Mouse (Mus musculus) kidney, postnatal 36 days (tissue): ENCODE measurements around the gene Frk.
"Not testable (repeated sequence)": the region's sequence is repeated elsewhere in the genome, so short reads cannot be mapped to it uniquely, and the experiment has no call there.

Source experiments
- DNase-seq, 2 experiments: peaks; one replicate each; pipeline ENCODE4 v3.0.0; 2021 to 2022; ENCODE audit warnings: mixed read lengths in 2 of 2

Frk gene

DNA sequence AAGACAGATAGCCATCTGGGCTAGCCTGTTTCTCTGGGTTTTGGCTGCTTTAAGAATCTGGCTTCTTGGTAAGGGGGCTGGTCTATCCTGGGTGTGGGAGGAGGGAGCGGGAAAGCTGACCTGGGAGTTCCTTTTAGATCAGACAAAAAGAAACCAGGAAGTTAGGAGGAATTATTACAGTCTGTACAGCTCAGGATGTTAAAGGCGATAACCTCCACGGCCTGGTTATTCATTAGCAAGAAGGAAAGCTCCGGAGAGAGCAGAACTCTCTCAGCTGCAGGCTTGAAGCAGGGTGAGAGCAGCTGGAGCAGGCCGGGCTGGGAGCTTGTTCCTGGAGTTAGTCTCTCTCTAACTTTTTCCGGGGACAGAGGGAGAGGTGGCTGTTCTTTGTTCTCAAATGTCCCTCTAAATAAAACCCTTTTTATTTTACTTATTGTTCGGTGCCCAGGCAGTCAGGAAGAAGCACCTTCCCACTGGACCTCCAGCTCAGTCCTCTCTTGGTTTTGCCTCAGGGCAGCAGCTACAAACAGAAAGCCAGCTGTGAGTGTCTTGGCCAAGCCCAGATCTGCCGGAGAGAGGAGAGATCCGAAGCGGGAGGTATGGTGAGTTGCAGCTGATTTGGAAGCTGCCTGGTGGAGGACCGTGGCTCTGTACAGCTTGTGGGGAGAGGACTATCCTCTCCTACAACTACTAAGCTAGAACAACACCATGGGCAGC, at the start of gene Frk:
Frk (plus strand) TSS at position 103 of the 717 bp plus-strand sequence.
- peak; percentile 69 to 80 for DNase-seq

GRCm38 (mm10) chr10:34434191-34434590, 49.0 kb upstream of the Frk start:
- not testable (repeated sequence) for DNase-seq

- no peak for DNase-seq
Observed at GRCm38 (mm10) chr10:34449469-34449868, 33.7 kb upstream of the Frk start.

- DNase-seq: peak; percentile 7 to 34
Observed at GRCm38 (mm10) chr10:34461451-34461850, 21.7 kb upstream of the Frk start.

DNA sequence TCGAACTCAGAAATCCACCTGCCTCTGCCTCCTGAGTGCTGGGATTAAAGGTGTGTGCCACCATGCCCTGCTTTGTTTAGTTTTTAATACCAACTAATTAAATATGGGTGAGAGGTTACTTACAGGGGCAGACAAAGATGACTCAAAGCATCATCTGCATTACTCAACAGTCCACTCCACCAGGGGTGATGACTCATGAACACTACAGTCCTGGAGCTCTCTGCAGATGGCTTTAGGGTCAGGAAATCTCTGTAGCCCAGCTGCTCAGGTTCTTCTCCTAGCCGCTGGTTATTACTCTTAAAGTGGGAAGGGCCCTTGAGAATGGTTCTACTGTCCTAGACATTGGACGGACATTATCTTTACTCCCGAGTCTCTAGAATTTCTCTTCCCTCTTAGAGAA, 18.9 kb upstream of the Frk start:
- DNase-seq: no peak

- DNase-seq: no peak
Observed at GRCm38 (mm10) chr10:34469037-34469436, 14.2 kb upstream of the Frk start.

GRCm38 (mm10) chr10:34479942-34480455, 3.2 kb upstream of the Frk start:
- DNase-seq: peak in 1 of 2 experiments; percentile 3

DNA sequence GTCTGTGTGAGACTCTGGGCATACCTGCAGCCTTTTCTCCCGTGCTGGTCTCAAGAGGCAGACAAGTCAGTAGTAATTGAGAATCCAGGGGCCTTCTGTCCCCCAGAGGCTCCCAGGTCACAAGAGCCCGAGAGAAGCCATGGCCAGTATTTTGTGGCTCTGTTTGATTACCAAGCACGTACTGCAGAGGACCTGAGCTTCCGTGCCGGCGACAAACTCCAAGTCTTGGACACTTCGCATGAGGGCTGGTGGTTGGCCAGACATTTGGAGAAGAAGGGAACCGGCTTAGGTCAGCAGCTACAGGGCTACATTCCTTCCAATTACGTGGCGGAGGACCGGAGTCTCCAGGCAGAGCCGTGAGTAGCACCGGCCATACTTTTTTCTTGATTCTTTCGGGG, 814 bp downstream of the Frk start:
- DNase-seq: peak; percentile 53 to 65

DNA sequence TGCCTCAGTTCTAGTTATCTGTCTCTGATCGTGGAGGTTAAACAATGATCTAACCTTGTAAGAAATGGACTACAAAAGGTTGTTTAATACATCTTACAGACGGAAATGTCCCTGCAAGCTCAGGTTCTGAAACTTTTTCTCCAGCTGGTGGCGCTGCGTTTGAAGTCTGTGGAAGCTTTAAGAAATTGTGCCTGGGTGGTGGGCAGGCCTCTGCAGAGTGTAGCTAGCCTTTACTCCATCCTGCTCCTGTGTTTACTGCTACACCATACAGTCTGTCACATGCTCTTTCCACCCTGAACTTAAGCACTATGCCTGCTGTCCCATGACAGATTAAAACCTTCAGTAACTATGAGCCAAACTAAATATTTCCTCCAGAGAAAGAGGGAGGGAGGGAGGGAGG, 1.9 kb downstream of the Frk start:
- DNase-seq: peak; percentile 51 to 77

GRCm38 (mm10) chr10:34507807-34508206, 24.6 kb downstream of the Frk start:
- DNase-seq: no peak

DNA sequence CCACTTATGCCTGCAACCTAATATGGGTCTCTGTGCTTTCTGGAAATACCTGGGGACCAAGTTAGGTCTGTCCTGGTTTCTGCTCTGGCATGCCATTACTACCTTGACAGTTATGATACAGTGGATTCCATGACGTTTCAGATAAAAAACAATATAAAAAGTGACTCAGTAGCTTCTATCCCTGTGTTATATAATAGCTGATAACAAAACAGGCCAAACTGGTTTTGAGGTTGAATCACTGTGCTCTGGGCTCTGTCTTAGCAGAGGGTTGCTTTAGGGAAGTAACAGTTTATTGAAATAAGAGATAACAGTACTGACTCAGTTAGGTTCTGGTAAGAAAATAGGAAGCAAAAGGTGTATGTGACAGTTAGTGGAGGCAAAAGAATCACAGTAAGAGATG, 25.4 kb downstream of the Frk start:
- no peak for DNase-seq

- no peak for DNase-seq
Observed at GRCm38 (mm10) chr10:34509256-34509655, 26.1 kb downstream of the Frk start.

- DNase-seq: peak; percentile 5 to 8
Observed at GRCm38 (mm10) chr10:34511192-34511591, 28.0 kb downstream of the Frk start.

DNA sequence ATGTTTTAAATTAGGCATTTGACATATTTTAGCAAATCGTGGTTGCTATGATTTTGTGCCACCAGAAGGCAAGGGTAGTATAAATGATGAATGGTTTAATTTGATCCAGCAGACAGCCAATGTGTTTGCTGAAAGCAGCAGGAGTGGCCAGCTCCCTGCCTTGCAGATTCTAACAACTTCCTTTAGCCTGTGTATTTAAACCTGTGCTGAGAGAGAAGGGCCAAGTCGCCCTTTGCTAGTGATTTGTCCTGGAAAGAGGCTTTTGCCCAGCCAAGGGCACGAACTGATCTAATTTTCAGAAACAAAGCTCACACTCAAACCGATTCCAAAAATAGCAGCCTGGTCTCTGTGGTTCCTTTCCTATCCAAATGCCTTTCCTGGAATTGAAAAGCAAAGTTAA, 29.4 kb downstream of the Frk start:
- peak; percentile 11 to 14 for DNase-seq

GRCm38 (mm10) chr10:34525598-34525997, 42.4 kb downstream of the Frk start:
- DNase-seq: no peak

DNA sequence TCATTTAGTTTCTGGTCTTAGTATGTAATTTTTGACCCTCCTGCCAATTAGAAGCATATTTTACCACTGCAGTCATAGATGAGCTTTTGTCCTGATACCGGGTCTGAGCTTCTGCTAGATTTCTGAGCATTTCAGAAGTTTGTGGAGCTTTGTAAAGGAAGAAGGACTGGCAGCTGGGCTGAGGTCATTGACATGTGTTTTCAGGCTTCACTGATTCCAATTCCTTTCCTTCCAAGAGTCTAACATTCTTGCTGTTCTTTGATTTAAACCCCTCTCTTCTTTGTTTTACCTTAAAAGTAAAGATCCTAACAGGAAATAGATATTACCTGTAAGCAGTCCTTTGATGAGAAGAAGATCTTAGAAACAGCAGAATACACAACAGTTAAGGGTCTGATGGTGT, 48.6 kb downstream of the Frk start:
- DNase-seq: peak; percentile 6 to 11

DNA sequence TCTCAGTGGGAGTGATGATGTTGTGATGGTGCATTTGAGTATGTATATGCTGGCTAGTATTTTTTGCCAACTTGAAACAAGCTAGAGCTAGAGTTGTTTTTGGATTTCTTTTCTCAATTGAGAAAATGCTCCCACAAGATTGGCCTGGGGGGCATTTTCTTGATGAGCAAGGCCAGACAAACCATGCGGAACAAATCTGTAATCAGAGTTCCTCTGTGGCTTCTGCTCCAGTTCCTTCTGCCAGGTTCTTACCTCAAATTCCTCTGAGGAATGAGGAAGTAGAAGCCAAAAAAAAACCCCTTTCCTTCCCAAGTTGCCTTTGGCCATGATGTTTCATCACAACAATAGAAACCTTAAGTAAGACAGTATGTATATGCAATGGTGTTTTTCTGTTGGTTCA, 49.3 kb downstream of the Frk start:
- peak; percentile 18 to 21 for DNase-seq

DNA sequence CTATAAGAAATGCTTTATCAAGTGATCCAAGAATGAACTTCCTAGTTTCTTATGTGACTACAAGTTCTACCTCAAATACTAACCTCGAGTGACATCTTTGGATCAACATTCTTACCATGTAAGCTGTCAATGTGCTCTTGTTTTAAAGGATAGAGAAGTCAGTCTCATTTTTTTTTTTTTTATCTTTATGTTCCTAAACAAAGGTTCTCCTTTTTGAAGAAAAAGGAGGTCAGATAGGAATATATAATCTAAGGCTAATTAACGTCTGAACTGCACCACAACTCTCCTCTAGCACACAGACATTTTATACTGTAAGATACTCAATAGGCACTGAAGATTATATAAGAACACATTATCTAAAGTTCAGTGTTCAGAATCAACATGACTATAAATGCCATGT, 57.5 kb downstream of the Frk start:
- no peak for DNase-seq

DNA sequence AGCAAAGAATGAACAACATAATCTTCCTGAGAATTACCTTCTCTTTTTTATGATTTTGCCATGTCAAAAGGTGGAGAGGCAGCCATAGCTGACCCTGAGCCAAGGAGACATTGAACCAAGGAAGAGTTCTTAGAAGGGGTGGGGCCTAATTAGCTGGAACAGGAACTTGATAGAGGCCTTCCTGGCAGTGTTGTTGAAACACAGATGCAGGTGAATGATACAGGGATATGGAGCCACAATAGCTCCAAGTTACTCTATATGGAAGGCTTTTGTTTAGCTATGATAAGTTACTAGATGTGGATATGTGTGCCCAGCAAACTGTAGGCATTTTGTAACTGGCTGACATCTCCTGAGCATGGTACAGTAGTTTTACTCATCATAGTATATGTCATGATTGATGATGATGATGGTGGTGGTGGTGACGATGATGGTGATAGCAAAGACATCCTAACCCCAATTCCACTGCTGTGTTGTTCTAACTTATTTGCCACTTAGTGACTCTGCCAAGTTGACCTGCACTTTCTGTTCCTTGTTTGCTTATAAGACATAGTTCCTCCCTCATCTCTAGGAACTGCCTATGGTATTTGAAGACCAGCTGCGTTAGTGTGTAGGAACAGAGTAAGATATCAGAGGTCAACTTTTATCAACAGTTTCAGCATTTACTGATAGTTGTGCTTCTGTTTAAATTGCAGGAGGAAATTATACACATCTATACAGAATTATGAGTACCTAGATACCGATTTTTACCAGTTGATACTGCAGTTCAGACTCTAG, 58.7 kb downstream of the Frk start:
- no peak for DNase-seq

- no peak for DNase-seq
Observed at GRCm38 (mm10) chr10:34550612-34551011, 67.4 kb downstream of the Frk start.

DNA sequence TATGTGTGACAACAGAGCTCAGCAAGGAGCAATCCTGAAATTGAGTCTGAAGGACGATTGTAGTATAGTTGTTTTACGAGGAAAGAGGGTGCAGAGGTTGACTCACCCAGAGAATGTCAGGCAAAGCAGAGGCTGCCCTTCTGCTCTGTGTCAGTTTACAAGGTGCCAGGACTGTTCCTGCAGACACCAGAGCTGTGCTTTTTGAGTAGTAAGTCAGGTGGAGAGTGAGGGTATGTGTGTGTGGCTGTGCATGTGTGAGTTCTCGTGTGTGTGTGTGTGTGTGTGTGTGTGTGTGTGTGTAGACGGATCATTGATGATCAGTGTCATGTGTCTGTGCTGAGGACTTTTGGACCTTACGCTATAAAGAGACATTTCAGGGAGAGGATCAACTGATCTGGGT, 68.4 kb downstream of the Frk start:
- peak in 1 of 2 experiments; percentile 60 for DNase-seq

- no peak for DNase-seq
Observed at GRCm38 (mm10) chr10:34563518-34564176, 80.4 kb downstream of the Frk start.

DNA sequence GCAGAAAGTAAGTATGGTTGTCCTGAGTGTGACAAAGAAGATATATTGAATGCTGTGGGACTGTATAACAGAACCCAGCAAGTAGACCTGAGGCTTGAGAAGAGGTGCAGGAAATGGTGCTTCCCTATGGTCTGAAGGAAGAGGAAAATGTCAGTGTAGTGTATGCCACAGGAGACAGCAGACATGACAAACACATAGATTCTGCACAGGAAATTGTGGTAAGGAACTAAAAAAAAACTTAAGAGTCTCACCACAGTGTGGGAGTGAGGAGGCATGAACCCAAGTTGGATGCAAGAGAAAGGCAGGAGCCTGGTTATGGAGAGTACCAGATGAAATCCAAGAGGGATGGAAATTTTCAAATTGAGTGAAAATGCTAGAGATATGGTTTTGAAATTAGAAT, 132.3 kb downstream of the Frk start:
- no peak for DNase-seq
